Mouse (Mus musculus): ENCODE measurements around the gene Gspt1. TPM values are rescaled to one million over a fixed set of nuclear protein-coding genes. Genes with fewer than 3 reads are reported as not detected.
"Not testable (repeated sequence)": the region's sequence is repeated elsewhere in the genome, so short reads cannot be mapped to it uniquely, and the experiment has no call there.

Gene Gspt1
- 10 to 100 TPM; 89.2 to 91.2 TPM for total RNA-seq (2021)

DNA sequence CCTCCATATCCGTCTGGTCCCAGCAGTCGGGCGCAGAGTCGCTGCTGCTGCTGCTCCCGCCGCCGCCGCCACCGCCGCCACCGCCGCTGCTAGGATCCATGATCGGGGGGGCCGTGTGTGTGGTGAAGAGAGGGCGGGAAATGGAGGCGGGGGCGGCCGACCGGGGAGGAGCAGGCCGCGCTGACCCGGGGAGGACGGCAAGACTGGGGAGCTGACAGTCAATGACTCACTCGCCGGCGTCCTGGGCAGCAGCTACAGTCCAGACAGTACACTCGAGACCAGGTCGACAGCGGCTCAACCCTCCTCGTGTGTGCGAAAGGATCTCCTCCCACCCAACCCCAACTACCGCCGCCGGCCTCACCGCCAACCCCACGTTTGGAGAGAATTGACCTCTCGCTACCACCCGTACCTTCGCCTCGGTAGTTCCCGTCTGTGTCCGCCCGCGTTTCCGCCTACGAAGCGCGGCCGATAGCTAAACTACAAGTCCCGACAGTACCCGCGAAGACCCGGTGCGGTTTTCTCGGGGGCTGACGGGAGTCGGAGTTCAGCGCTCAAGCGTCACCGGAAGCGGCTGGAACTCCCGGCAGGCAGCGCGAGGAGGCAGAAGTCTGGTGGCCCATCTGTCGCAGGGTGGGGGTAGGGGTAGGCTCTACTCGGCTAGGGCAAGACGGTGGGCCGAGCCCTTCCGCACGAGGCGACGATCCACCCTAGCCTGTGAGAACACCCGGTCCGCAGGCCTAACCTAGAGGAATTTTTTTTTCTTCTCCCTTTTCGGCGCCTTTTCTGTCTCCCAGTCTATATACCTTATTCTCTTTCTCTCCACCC is at the start of gene Gspt1:
Gene Gspt1 (minus strand): TSS at position 428 of the 825 bp plus-strand sequence.
- DNase-seq, result peak; percentile 99

DNA sequence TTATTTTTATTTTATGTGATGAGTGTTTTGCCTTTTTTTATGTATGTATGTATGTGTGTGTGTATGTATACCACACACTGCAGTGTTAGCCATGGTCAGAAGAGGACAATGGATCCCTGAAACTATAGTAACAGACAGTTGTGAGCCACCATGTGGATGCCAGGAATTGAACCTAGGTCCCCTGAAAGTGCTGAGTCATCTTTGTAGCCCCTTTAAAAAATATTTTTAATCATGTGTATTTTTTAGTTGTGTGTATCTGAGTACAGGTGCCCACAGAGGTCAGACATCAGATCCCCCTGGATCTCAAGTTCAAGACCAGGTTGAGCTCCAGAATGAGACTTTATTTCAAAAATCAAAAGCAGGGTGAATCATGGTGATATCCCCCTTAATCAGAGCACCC is 49.6 kb upstream of the Gspt1 start:
- DNase-seq, result no peak

DNA sequence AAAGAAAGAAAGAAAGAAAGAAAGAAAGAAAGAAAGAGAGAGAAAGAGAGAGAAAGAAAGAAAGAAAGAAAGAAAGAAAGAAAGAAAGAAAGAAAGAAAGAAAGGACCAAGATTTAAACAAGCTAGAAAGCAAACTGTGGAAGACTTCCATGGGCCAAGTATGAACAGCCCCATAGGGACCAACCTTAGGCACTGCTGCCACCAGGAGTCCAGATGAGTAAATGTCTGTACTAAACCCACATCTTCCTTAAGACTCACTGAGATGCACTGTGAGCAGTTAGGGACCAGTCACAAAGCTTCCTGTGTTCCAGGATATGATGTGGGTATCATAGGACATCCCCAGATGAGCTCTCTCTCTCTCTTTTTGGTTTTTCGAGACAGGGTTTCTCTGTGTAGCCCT is 43.6 kb upstream of the Gspt1 start:
- DNase-seq, result not testable (repeated sequence)

DNA sequence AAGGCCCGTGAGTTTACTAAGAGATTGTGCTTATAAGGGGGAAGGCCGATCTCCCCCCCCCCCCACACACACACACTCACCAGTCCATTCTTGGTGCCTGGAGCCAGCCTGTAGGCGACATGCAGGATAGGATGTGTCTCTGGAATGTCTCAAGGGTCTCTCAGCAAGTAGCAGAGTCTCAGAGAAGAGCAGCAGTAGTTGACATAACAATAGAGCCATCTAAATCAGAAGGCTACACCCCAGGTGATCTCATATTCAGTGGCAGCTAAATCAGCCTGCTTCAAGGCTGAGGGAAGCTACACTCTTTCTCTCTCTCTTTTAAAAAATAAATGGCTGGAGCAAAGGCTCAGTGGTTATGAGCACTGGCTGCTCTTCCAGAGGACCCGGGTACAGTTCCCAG is 41.5 kb upstream of the Gspt1 start:
- DNase-seq, result not testable (repeated sequence)

DNA sequence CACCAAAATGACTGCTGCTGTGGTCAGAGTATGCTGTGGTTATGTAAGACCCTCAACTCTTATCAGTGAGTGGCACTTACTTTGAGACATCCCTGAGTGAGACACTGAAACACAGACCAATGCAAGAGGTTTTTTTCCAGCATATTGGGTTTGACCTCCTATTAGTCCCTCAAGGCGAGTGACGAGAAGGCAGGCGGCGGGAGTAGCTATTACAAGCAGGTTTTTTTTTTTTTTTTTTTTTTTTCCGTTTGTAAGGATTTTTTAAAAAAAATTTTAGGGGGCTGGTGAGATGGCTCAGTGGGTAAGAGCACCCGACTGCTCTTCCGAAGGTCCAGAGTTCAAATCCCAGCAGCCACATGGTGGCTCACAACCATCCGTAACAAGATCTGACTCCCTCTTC is 34.7 kb upstream of the Gspt1 start:
- DNase-seq, result not testable (repeated sequence)

DNA sequence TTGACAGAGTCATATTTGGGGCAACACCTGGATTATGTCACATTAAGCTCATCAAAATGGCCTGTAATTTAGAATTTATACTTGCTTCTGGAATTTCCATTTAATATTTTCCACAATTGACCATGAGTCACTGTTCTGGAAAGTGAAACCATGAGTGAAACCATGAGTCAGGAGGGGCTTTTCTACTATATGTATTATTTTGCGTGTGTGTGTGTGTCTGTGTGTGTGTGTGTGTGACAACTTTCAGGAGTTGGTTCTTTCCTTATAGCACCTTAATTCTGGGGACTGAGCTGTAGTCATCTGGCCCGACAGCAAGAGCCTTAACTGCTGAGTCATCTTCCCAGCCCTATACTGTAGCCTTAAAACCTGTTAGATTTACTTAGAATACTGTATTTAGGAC is 31.8 kb upstream of the Gspt1 start:
- no peak for DNase-seq

DNA sequence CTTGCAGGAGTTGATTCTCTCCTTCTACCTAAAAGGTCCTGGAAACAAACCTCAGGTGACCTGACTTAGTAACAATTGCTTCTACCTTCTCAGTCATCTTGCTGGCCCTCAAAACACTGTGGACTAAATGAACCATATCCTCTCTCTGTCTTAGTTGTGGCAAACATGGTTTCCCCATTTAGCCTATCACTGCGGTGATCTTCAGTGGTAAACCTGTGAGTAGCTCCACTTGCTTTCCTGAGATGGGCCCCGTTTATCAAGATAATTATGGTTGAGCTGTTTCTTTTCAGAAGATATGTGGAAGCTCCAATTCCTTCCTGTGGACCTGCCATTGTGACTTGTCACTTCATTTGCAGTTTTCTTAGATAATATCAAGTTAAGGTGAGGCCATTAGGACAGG is 30.8 kb upstream of the Gspt1 start:
- no peak for DNase-seq

DNA sequence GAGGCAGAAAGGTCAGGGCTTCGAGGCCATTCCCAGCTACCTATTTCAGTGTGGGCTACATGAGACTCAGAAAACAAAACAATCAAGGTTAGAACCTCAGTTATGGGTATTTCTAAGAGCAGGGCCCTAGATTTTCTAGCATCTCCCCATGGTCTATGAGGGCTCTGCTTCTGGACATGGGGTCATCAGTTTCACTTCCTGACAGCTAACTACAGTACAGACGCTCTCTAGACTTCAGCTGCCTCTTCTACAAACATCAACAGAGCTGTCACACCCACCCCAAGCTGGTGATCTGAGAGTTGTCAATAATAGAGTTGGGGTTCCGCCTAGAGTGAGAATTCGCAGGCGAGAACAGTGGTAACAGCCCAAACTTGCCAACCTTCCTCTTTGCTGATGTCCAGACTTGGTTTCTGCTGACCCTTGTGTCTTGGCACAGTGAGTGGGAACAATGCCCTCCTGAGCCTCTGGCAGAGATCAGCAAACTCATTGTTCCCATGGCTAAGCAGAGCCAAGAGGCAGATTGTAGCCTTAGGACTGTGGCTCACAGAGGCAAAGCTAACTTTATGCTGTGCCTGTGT is 28.6 kb upstream of the Gspt1 start:
- DNase-seq, result peak; percentile 16 to 20

DNA sequence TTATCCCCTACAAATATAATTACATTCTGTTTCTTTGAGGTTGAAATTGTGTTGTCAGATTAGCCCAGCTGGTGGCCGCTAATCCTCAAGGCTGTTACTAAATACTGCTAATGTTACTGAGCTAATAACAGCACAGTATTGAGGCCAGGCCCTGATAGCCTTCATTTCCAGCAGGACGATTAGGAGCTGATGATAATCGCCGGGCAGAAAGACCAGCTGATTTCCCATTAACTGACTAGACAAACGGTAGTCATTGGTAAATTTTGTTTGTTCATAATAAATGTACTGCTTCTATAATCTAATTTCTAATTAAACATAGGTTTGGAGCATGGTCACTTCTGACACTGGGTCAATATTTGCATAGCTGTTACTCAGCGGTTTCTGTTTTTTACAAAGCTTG is 24.7 kb upstream of the Gspt1 start:
- no peak for DNase-seq

DNA sequence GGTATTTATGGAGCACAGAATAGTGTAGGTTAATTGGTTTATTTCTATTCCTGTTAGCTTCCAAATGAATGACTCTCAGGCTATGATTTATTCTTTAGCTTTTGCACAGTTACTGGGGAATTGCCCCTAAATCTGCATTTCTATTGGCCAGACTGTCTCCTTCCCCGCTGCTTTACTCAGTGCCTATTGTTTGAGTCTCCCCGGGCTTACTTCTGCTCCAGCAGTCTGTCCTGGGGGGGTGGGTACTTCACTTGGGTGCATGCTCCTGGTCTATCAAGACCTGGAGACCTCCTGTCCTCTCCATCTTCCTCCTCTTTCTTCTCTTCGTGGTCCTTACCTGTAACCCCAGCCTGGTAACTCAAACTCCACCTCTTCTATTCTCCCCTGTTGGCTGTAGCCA is 22.8 kb upstream of the Gspt1 start:
- DNase-seq, result no peak

DNA sequence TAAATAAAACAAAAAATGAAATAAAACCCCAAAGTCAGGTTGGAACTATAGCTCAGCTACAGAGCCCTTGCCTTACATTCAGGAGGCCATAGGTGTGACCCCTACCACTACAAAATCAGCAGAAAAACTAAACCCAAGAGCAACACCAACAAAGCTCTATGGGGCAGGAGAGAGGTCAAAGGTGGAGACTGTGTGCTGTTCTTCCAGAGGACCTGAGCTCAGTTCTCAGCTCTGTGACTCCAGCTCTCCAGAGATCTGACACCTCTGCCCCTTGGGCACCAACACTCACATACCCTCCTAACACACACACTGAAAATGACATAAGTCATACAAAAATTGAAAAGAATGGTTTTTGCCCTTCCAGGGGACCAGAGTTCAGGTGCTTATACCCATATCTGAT is 16.9 kb upstream of the Gspt1 start:
- no peak for DNase-seq

DNA sequence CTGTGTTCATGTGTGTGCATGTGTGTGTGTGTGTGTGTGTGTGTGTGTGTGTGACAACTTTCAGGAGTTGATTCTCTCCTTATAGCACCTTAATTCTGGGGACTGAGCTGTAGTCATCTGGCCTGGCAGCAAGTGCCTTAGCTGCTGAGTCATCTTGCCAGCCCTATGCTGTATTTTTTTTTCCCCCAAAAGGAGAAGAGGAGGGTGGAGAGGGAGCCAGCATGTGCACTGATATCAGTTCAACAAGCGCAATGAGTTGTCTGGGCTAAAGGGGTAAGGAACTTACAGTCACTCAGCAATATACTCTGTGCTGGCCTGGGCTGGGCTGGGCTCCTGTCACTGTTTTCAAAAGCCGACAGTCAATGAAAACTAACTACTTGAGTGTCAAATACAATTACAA is 16.5 kb upstream of the Gspt1 start:
- DNase-seq, result no peak

DNA sequence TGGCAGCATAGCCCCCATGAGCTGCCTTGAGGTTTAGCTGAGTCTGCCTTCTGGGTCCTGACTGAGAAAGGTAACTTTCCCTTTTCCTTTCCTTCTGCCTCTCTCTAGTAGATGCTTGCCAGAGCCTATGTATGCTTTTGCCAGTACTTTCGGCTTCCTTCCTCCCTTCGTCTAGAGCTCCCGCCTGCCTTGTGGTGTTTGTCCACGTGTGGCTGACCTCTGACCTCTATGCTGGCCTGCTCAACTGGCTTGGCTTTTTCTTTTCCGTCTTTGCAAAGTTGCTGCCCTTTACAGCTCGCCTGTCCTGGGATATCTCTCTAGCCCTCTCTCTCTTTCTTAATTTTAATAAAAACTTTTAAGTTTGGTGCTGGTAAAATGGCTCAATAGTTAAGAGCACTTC is 15.7 kb upstream of the Gspt1 start:
- DNase-seq, result no peak

DNA sequence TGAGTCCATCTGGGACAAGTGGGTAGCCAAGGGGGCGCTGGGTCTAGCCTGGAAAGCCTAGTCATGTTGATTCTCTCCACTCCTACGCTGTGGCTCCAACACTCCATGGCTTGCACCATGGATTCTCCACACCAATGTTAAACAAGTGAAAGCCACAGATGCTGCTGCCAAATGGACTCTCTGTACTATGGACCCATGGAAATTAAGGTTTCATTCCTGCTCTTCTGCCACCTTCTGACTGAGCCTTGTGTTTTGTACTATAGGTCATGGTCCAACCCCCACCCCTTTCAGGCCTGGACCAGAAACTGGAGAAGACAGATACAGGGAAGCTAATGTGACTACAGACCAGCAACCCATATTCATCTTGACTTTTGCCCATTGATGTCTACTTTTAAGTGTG is 12.4 kb upstream of the Gspt1 start:
- no peak for DNase-seq

DNA sequence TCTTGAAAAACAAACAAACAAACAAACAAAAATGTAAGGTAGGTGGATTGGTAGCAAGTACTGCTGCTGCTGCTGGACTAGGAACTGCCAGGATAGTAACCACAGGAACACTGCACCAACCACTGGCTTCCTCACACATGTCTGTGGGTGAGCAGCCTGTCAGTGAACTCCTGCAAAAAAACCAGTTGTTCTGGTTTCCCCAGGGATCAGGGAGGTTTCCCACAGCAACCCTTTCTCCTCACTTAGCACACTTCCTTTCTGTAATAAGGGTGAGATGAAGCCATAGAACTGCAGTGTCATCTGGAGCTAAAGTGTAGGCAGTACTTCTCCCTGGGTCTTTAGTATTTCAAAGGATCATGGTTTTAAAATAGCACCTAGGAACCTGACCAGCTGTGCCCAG is 9.1 kb upstream of the Gspt1 start:
- DNase-seq, result no peak

DNA sequence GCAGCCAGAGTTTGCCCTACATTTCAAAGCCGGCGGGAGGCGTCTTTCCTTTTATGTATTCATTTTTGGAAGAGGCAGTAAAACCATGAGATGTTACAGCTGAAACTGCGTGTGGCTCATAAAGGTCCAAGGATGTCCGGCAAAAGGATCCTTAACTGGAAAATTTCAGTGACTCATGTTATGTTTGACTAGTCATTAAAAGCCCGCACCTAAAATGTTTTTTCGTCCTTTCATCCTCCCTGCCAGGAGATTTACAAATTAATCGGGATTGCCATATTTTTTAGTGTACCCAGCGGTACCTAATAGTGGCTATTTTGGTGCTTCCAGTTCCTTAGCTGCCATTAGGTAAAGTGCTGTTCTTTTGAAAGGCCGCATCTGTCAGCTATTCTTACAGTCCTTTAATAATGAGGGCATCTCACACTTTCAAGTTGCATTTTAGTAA is 619 bp upstream of the Gspt1 start:
- no peak for DNase-seq

DNA sequence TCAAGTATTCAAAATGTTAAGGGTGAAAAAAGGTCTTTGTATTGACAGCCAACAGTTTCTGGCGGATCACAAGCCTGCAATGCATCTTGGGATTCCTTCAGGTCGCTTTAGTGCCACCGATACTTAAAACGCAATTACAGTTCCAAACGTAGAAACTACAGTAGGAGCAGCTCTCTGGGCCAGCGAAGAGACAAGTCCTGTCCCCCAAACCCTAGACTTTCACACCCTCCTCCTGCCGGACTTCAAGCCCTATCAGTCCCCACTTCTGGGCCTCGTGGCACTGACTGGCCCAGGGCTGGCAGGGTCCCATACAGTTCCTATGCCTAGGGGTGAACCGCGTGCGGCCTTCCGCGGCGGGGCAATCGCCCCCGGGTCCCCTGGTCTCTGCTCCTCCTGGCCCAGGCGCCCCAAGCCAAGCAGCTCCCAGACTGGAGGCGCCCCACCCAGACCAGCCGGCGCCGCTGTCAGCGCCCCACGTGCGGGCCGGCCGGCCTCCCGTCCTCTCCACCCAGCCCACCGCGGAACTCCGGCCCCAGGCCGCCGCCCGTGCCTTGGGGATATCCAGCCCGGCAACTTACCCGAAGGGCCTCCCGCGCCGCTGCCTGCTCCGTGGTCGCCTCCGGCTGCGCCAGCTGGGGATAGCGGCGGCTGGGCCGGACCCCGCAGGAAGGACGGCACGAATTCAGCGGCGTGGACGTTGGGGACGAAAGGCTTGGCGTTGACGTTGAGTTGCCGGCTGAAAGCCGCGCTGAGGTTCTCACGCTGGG is 877 bp downstream of the Gspt1 start:
- peak; percentile 24 to 25 for DNase-seq

DNA sequence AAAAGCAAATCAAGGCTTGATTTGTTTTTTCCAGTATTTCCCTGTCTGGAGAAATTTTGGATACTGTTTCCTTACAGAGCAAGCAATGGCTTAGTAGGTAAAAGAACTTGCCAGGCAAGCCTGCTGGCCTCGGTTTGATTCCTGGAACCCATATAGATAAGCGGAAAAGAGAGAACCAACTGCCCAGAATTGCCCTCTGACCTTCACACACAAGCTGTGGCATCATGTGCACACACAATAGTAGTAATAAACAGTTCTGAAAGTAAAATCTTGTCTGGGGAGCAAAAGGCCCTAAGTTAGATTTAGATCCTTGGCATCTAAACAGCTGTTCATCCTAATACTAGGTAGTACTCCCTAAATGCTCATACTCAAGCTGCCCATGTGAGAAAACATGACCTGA is 6.3 kb downstream of the Gspt1 start:
- no peak for DNase-seq

DNA sequence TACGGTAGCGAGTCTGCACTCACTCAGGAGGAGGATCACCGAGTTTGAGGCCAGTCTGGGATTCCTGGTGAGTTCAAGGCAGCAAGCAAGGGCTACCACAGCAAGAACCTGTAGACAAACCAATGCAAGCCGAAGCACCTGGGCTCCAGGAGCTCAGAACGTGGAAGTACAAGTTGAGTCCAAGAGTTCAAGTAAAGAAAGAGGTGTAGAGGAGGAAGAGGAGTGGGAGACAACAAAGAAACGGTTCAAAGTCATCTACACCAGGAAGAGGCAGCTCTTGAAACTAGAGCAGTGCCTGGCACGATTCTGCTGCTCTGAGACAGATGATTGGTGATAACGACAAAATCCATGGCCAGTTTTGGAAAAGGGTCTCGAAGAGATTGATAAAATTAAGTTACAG is 8.4 kb downstream of the Gspt1 start:
- DNase-seq, result no peak

DNA sequence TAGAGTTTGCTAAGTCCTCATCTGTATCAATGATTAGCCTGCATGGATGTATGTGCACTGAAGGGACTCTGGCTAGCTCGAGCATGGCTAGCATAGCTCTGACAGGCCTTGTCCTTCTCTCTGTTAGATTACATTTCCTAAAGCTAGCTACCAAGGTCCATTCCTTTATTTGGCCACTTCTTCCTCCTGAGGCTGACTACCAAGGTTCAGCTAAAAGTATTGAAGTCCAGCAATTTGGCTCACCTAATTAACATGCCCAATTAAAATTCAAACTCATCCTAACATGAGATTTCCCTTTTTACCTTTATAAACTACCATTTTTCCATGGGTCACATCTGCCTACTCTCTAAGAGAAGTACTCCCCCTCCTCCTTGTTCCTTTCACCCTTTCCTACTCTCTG is 11.7 kb downstream of the Gspt1 start:
- no peak for DNase-seq

DNA sequence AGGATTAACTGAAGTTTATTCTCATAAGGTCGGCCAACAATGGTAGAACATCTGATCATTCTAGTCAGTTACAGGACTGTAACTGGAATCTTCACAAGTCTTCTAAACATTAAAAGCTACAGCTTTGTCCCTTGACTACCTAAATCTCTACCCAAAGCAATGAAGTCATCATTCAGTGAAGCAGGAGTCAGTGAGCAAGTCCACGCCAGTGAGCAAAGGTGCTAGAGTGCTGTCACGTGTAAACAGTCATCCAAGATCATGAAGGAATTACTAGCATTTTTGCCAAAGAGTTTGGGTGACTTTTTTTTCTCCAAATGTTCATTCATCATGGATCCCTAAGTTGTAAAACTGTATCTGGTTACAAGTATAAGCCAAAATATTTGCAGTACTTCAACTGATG is 36.3 kb downstream of the Gspt1 start:
- no peak for DNase-seq

DNA sequence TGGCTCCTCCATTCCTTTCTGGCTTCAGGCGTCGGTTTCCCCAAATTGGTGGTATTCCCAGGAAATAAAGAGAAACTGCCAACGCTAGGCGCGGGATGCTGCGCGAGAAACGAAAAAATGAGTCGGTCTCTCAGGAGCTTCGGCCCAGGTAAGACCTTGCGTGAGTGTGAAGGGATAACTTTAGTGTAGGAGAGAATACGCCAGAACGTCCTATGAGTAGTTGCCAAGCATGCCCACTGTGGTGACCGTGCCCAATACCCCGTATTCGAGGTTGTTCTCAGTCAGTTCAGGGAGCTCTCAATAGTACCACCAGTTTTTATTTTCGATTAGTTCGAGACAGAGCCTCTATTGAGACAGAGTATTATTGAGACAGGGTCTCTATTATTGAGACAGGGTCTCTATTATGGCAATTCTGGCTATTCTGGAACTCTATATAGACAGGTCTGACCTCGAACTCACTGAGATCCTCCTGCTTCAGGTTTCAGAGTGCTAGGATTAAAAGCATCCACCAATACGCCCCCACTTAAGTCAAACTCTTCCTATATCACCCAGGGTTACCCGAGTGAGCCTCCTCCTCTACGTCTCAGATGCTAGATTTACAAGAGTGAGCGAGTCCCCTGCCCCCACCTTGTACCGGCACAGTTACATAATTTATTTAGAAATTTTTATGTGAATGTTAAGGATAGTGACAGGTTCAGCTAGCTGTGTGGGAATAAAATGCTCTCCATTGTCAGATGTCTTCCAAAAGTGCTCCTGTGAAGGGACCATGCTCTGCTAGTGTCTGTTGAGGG is 50.3 kb downstream of the Gspt1 start:
- DNase-seq, result no peak
